Mouse (Mus musculus) stomach, embryonic 15.5 days (tissue): ENCODE results near the gene Zc3h4. TPM values are rescaled to one million over a fixed set of nuclear protein-coding genes. Genes with fewer than 3 reads are reported as not detected.

ENCODE experiments used
- ATAC-seq: fragments of 200-750 bp; cut with Nextera tagmentation; 2 replicates; pipeline ENCODE4 v1.8.0; 2017; ENCODE audit warnings: low read depth, moderate number of reproducible peaks, moderate TSS enrichment; ENCODE audit not compliant: insufficient read depth, low FRiP score
- H3K27ac ChIP-seq: fragments of 300-500 bp; sonication (generic); 2 replicates; pipeline ENCODE4 v1.5.1; 2015; ENCODE audit warnings: mild to moderate bottlenecking, inconsistent platforms
- H3K27me3 ChIP-seq: fragments of 300-500 bp; sonication (generic); replicated peaks from 2 replicates; pipeline ENCODE4 v1.6.1; 2015; ENCODE audit warnings: inconsistent platforms
- H3K36me3 ChIP-seq: fragments of 300-500 bp; sonication (generic); 2 replicates; pipeline ENCODE4 v1.6.1; 2015; ENCODE audit warnings: inconsistent platforms
- H3K4me1 ChIP-seq: fragments of 300-500 bp; sonication (generic); 2 replicates; pipeline ENCODE4 v1.6.1; 2015; ENCODE audit warnings: inconsistent platforms
- H3K4me2 ChIP-seq: fragments of 300-500 bp; sonication (generic); 2 replicates; pipeline ENCODE4 v1.6.1; 2015; ENCODE audit warnings: mild to moderate bottlenecking, inconsistent platforms
- H3K4me3 ChIP-seq: fragments of 300-500 bp; sonication (generic); replicated peaks from 2 replicates; pipeline ENCODE4 v1.5.1; 2015; ENCODE audit warnings: inconsistent platforms
- H3K9ac ChIP-seq: fragments of 300-500 bp; sonication (generic); 2 replicates; pipeline ENCODE4 v1.6.1; 2015; ENCODE audit warnings: inconsistent platforms
- H3K9me3 ChIP-seq: fragments of 300-500 bp; sonication (generic); 2 replicates; pipeline ENCODE4 v1.6.1; 2016; ENCODE audit warnings: inconsistent platforms
- WGBS: fragments of 180-500 bp; shearing (Covaris S2); methylation state at CpG from one replicate; pipeline ENCODE4 v1.1.7; 2015; 5-methylcytosine and 5-hydroxymethylcytosine counted together
- polyA plus RNA-seq: library from polyadenylated mRNA; unstranded; fragments of >200 nt; fragmentation: Nextera tagmentation; extraction: Ambion mirVana; gene quantifications from 2 replicates; pipeline ENCODE4 v1.2.1, GENCODE M21; 2015

The Zc3h4 gene
- polyA plus RNA-seq, 1 experiment from 2014 or later = 16.8 TPM

GRCm38 (mm10) chr7:16402968-16403948 is 2.5 kb downstream of the Zc3h4 start:
- 16% methylated on average over 21 of the region's 21 CpGs for WGBS
- H3K4me1 ChIP-seq = peaks cover 27% of the 10 kb centered on the region

GRCm38 (mm10) chr7:16404315-16405072 is 3.8 kb downstream of the Zc3h4 start:
- Histone ChIP-seq H3K36me3 (no peaks in the 10 kb centered on the region), H3K27me3 (no peaks in the 10 kb centered on the region), H3K9ac (no peak overlapping the region), H3K9me3 (no peaks in the 10 kb centered on the region), H3K4me3 (no peak overlapping the region), H3K4me1 (peaks cover 27% of the 10 kb centered on the region), H3K27ac (peak overlapping the region; percentile 98), H3K4me2 (peak overlapping the region; percentile 48)
- 59% methylated on average over 3 of the region's 3 CpGs for WGBS
- no peak for ATAC-seq

More at GRCm38 (mm10) chr7:16402968-16403948, 2.5 kb downstream of the Zc3h4 start:
- H3K4me2 ChIP-seq = peak overlapping the region; percentile 76
- no peaks in the 10 kb centered on the region for H3K9me3 ChIP-seq
- no peak for ATAC-seq
- H3K4me3 ChIP-seq = peak overlapping the region; percentile 94
- H3K27me3 ChIP-seq = no peaks in the 10 kb centered on the region
- H3K27ac ChIP-seq = peak overlapping the region; percentile 100
- H3K9ac ChIP-seq = peak overlapping the region; percentile 100; the same call in 1 of the 2 replicates
- H3K36me3 ChIP-seq = no peaks in the 10 kb centered on the region

- H3K27ac ChIP-seq = peak overlapping the region; percentile 98
- H3K4me3 ChIP-seq = no peak overlapping the region
- H3K9ac ChIP-seq = no peak overlapping the region
- H3K27me3 ChIP-seq = no peaks in the 10 kb centered on the region
- peaks cover 27% of the 10 kb centered on the region for H3K4me1 ChIP-seq
- H3K4me2 ChIP-seq = peak overlapping the region; percentile 48
- H3K36me3 ChIP-seq = no peaks in the 10 kb centered on the region
- WGBS = 40% methylated on average over 2 of the region's 2 CpGs
- ATAC-seq = no peak
- H3K9me3 ChIP-seq = no peaks in the 10 kb centered on the region
Observed at GRCm38 (mm10) chr7:16405073-16405455, 4.4 kb downstream of the Zc3h4 start.

GRCm38 (mm10) chr7:16405516-16406351 is 5.0 kb downstream of the Zc3h4 start:
- Histone ChIP-seq H3K4me3 (peak overlapping the region; percentile 7; the same call in 1 of the 2 replicates), H3K9ac (peak overlapping the region; percentile 4; the same call in 1 of the 2 replicates), H3K27me3 (no peaks in the 10 kb centered on the region), H3K27ac (peak overlapping the region; percentile 98), H3K36me3 (no peaks in the 10 kb centered on the region), H3K4me1 (peaks cover 27% of the 10 kb centered on the region), H3K4me2 (peak overlapping the region; percentile 48), H3K9me3 (no peaks in the 10 kb centered on the region)
- 17% methylated on average over 11 of the region's 11 CpGs for WGBS
- peak; percentile 70 for ATAC-seq

GRCm38 (mm10) chr7:16406978-16407377 is 6.3 kb downstream of the Zc3h4 start:
- Histone ChIP-seq H3K4me2 (no peak overlapping the region), H3K27me3 (no peaks in the 10 kb centered on the region), H3K9ac (no peak overlapping the region), H3K36me3 (no peaks in the 10 kb centered on the region), H3K27ac (no peak overlapping the region), H3K4me3 (no peak overlapping the region), H3K4me1 (peaks cover 29% of the 10 kb centered on the region), H3K9me3 (no peaks in the 10 kb centered on the region)
- 87% methylated on average over 3 of the region's 3 CpGs for WGBS
- no peak for ATAC-seq

GRCm38 (mm10) chr7:16411100-16411499 is 10.4 kb downstream of the Zc3h4 start:
- no peak for ATAC-seq
- Histone ChIP-seq H3K4me2 (no peak overlapping the region), H3K4me3 (no peak overlapping the region), H3K4me1 (peaks cover 18% of the 10 kb centered on the region), H3K9ac (no peak overlapping the region), H3K36me3 (0 out of 2 replicates have a peak, but pooled peaks cover 3% of the 10 kb centered on the region), H3K9me3 (no peaks in the 10 kb centered on the region), H3K27ac (no peak overlapping the region), H3K27me3 (no peaks in the 10 kb centered on the region)
- 86% methylated on average over 5 of the region's 5 CpGs for WGBS

GRCm38 (mm10) chr7:16412220-16412896 is 11.6 kb downstream of the Zc3h4 start:
- H3K9me3 ChIP-seq = no peaks in the 10 kb centered on the region
- peaks cover 10% of the 10 kb centered on the region for H3K4me1 ChIP-seq
- ATAC-seq = no peak
- H3K4me3 ChIP-seq = no peak overlapping the region
- peaks cover 12% of the 10 kb centered on the region; the same call in 1 of the 2 replicates for H3K36me3 ChIP-seq
- no peak overlapping the region for H3K27ac ChIP-seq
- 83% methylated on average over 8 of the region's 8 CpGs for WGBS
- no peaks in the 10 kb centered on the region for H3K27me3 ChIP-seq
- H3K9ac ChIP-seq = no peak overlapping the region
- no peak overlapping the region for H3K4me2 ChIP-seq

- ATAC-seq = no peak
- H3K27ac ChIP-seq = no peak overlapping the region
- no peak overlapping the region for H3K9ac ChIP-seq
- peaks cover 12% of the 10 kb centered on the region; the same call in 1 of the 2 replicates for H3K36me3 ChIP-seq
- no peaks in the 10 kb centered on the region for H3K9me3 ChIP-seq
- 54% methylated on average over 2 of the region's 2 CpGs for WGBS
- peaks cover 10% of the 10 kb centered on the region for H3K4me1 ChIP-seq
- no peaks in the 10 kb centered on the region for H3K27me3 ChIP-seq
- H3K4me2 ChIP-seq = no peak overlapping the region
- H3K4me3 ChIP-seq = no peak overlapping the region
Observed at GRCm38 (mm10) chr7:16412930-16413329, 12.2 kb downstream of the Zc3h4 start.

- Histone ChIP-seq H3K27me3 (no peaks in the 10 kb centered on the region), H3K4me3 (no peak overlapping the region), H3K4me2 (no peak overlapping the region), H3K9me3 (no peaks in the 10 kb centered on the region), H3K36me3 (peaks cover 19% of the 10 kb centered on the region), H3K9ac (no peak overlapping the region), H3K4me1 (peaks cover 10% of the 10 kb centered on the region), H3K27ac (peak overlapping the region; percentile 67)
- ATAC-seq = peak; percentile 85
- 70% methylated on average over 3 of the region's 3 CpGs for WGBS
Observed at GRCm38 (mm10) chr7:16415426-16415825, 14.7 kb downstream of the Zc3h4 start.

GRCm38 (mm10) chr7:16417141-16417771 is 16.5 kb downstream of the Zc3h4 start:
- no peaks in the 10 kb centered on the region for H3K27me3 ChIP-seq
- no peak for ATAC-seq
- peaks cover 7% of the 10 kb centered on the region; the same call in 1 of the 2 replicates for H3K4me1 ChIP-seq
- H3K36me3 ChIP-seq = peaks cover 35% of the 10 kb centered on the region
- no peak overlapping the region for H3K4me3 ChIP-seq
- 85% methylated on average over 10 of the region's 10 CpGs for WGBS
- no peaks in the 10 kb centered on the region for H3K9me3 ChIP-seq
- H3K9ac ChIP-seq = no peak overlapping the region
- H3K27ac ChIP-seq = no peak overlapping the region
- no peak overlapping the region for H3K4me2 ChIP-seq
